Mouse (Mus musculus): ENCODE data around the gene Wipf3. TPM values are rescaled to one million over a fixed set of nuclear protein-coding genes. Genes with fewer than 3 reads are reported as not detected.
A peak's percentile ranks its signal among the peaks of the same experiment; 100 is the strongest.

The Wipf3 gene
- total RNA-seq, 2 experiments from 2014 or later = 331 to 395 TPM

- peak; percentile 87 to 97 for DNase-seq (ENCODE audit: low spot score in 2 of 2)
These were observed 2.4 kb downstream of the Wipf3 start for GRCm38 (mm10) chr6:54431761-54432160.

- DNase-seq (ENCODE audit: low spot score in 2 of 2) = no peak
These were observed 2.8 kb downstream of the Wipf3 start for GRCm38 (mm10) chr6:54432191-54432590.

GRCm38 (mm10) chr6:54432806-54433545, 3.6 kb downstream of the Wipf3 start:
- peak in 1 of 2 experiments; percentile 56 for DNase-seq (ENCODE audit: low spot score in 2 of 2)

- peak in 1 of 2 experiments; percentile 21 for DNase-seq (ENCODE audit: low spot score in 2 of 2)
These were observed 4.8 kb downstream of the Wipf3 start for GRCm38 (mm10) chr6:54434171-54434570.

- no peak for DNase-seq (ENCODE audit: low spot score in 2 of 2)
These were observed 6.3 kb downstream of the Wipf3 start for GRCm38 (mm10) chr6:54435663-54436062.

GRCm38 (mm10) chr6:54436286-54436685, 6.9 kb downstream of the Wipf3 start:
- no peak for DNase-seq (ENCODE audit: low spot score in 2 of 2)

GRCm38 (mm10) chr6:54438510-54438909, 9.1 kb downstream of the Wipf3 start:
- DNase-seq (ENCODE audit: low spot score in 2 of 2) = no peak

GRCm38 (mm10) chr6:54440658-54441057, 11.3 kb downstream of the Wipf3 start:
- no peak for DNase-seq (ENCODE audit: low spot score in 2 of 2)

- no peak for DNase-seq (ENCODE audit: low spot score in 2 of 2)
These were observed 14.3 kb downstream of the Wipf3 start for GRCm38 (mm10) chr6:54443657-54444056.

- DNase-seq (ENCODE audit: low spot score in 2 of 2) = no peak
These were observed 14.7 kb downstream of the Wipf3 start for GRCm38 (mm10) chr6:54444086-54444485.

- no peak for DNase-seq (ENCODE audit: low spot score in 2 of 2)
These were observed 15.9 kb downstream of the Wipf3 start for GRCm38 (mm10) chr6:54445249-54445818.

GRCm38 (mm10) chr6:54447353-54447752, 17.9 kb downstream of the Wipf3 start:
- no peak for DNase-seq (ENCODE audit: low spot score in 2 of 2)

- DNase-seq (ENCODE audit: low spot score in 2 of 2) = no peak
These were observed 30.3 kb downstream of the Wipf3 start for GRCm38 (mm10) chr6:54459661-54460060.

- no peak for DNase-seq (ENCODE audit: low spot score in 2 of 2)
These were observed 30.9 kb downstream of the Wipf3 start for GRCm38 (mm10) chr6:54460172-54460914.

GRCm38 (mm10) chr6:54460915-54461671, 31.7 kb downstream of the Wipf3 start:
- peak; percentile 42 to 74 for DNase-seq (ENCODE audit: low spot score in 2 of 2)

- DNase-seq (ENCODE audit: low spot score in 2 of 2) = no peak
These were observed 33.4 kb downstream of the Wipf3 start for GRCm38 (mm10) chr6:54462766-54463165.

- DNase-seq (ENCODE audit: low spot score in 2 of 2) = peak in 1 of 2 experiments; percentile 62
These were observed 34.5 kb downstream of the Wipf3 start for GRCm38 (mm10) chr6:54463701-54464458.

- no peak for DNase-seq (ENCODE audit: low spot score in 2 of 2)
These were observed 35.5 kb downstream of the Wipf3 start for GRCm38 (mm10) chr6:54464926-54465325.

GRCm38 (mm10) chr6:54467371-54467770, 38.0 kb downstream of the Wipf3 start:
- no peak for DNase-seq (ENCODE audit: low spot score in 2 of 2)

GRCm38 (mm10) chr6:54471866-54472265, 42.5 kb downstream of the Wipf3 start:
- DNase-seq (ENCODE audit: low spot score in 2 of 2) = no peak
